16 mouse cellular contexts compared by ENCODE assay signal in the genomic region with DNA sequence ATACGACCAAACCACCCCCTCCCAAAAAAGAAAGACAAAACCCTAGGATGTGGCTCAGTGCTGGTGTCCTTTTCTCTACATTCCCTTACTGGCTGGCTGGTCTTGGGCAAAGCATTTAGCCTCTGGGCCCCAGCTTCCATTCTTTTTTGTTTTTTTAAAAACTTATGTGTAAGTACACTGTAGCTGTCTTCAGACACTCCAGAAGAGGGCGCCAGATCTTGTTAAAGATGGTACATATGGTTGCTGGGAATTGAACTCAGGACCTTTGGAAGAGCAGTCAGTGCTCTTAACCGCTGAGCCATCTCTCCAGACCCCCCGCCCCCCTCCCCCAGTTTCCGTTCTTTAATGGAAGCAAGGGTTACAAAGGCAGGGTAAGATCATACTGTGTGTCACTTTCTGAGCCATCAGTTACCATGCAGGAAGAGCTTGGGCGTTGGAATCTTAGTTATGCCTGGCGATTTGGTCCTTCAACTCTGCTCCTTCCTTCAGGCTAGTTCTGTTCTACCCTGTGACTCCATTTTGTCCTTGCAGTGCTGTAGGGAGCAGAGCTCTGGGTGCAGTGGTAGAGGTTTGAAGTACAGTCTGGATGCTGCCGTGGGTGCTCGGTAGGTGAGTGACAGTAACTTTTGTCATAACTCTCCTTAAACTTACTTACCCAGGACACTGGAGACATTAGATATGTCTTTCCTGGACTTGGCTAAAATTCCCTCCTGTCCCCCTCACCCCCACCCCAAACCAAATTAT. TPM values are rescaled to one million over a fixed set of nuclear protein-coding genes. Genes with fewer than 3 reads are reported as not detected.
A peak's percentile ranks its signal among the peaks of the same experiment; 100 is the strongest.
DNase-seq lines count a peak whose midpoint lies in the region; TF ChIP-seq lines count a peak whose summit lies in the region.
"Had no signal": no experiment of that assay in that cellular context is flagged by ENCODE, and none has a peak within 500 bp of the region (broad histone marks: within the 10 kb centered on the region; RNA-seq: fewer than 3 reads in every experiment).

No protein-coding gene starts in this region.

- H3K9me3 ChIP-seq in heart, embryonic 10.5 days, result no peaks in the 10 kb centered on the region
- H3K9me3 ChIP-seq in MEL (replicated peaks; ENCODE audit: insufficient read depth, low read length), result no peaks in the 10 kb centered on the region
- no peaks in the 10 kb centered on the region for H3K9me3 ChIP-seq in limb, embryonic 10.5 days (replicated peaks)
- H3K9me3 ChIP-seq: embryonic facial prominence, embryonic 15.5 days; forebrain, embryonic 12.5 days; midbrain, embryonic 13.5 days had no signal

- H3K4me3 ChIP-seq in heart, embryonic 10.5 days, result no peak overlapping the region
- no peak overlapping the region for H3K4me3 ChIP-seq in MEL (ENCODE audit: control insufficient read depth in 1 of 2, insufficient read depth in 1 of 2, low read depth in 2 of 2, low read length in 2 of 2)
- no peak overlapping the region for H3K4me3 ChIP-seq in limb, embryonic 10.5 days
- H3K4me3 ChIP-seq: embryonic facial prominence, embryonic 15.5 days; forebrain, embryonic 12.5 days; midbrain, embryonic 13.5 days had no signal

- no peaks in the 10 kb centered on the region for H3K4me1 ChIP-seq in heart, embryonic 10.5 days
- no peaks in the 10 kb centered on the region for H3K4me1 ChIP-seq in MEL (ENCODE audit: control insufficient read depth in 1 of 2, insufficient read depth in 2 of 2, low read length in 2 of 2)
- 0 out of 2 replicates have a peak, but pooled peaks cover 4% of the 10 kb centered on the region for H3K4me1 ChIP-seq in limb, embryonic 10.5 days
- H3K4me1 ChIP-seq: embryonic facial prominence, embryonic 15.5 days; midbrain, embryonic 13.5 days had no signal

- peaks cover 2% of the 10 kb centered on the region; the same call in 1 of the 2 replicates for H3K36me3 ChIP-seq in heart, embryonic 10.5 days
- peaks cover 0 to 2% of the 10 kb centered on the region in 2 experiments; a peak in 1 of 4 replicates for H3K36me3 ChIP-seq in MEL (ENCODE audit: control insufficient read depth in 1 of 2, insufficient read depth in 2 of 2, low read length in 2 of 2)
- no peaks in the 10 kb centered on the region for H3K36me3 ChIP-seq in limb, embryonic 10.5 days
- H3K36me3 ChIP-seq: embryonic facial prominence, embryonic 15.5 days; forebrain, embryonic 12.5 days; midbrain, embryonic 13.5 days had no signal

- TF ChIP-seq CTCF in MEL (IDR thresholded peaks at IDR 0.05 in 2 of 3, conservative IDR thresholded peaks at IDR 0.05 in 1 of 3; ENCODE audit: control insufficient read depth in 1 of 3, insufficient read depth in 1 of 3, low read depth in 2 of 3, low read length in 3 of 3, poor library complexity in 1 of 3, severe bottlenecking in 1 of 3), result peak in 2 of 3 experiments; percentile 0 to 45; a peak in 2 of 6 replicates

- TF ChIP-seq RAD21 in MEL (IDR thresholded peaks at IDR 0.05; ENCODE audit: low read depth, low read length), result no peak

- peak; percentile 55 for DNase-seq in heart, embryonic 10.5 days (ENCODE audit: low spot score)
- no peak for DNase-seq in heart, adult 8-10 months (ENCODE audit: low spot score)
- DNase-seq in 416B (ENCODE audit: low read depth) (peak; percentile 24), MEL (ENCODE audit: low read depth, low spot score) (peak; percentile 31)
- peak; percentile 24 for DNase-seq in limb, embryonic 10.5 days (ENCODE audit: low spot score)
- DNase-seq in cerebellum, postnatal 10 days, result no peak
- DNase-seq in urinary bladder, postnatal 10 days (ENCODE audit: low spot score), result no peak
- DNase-seq in lung, postnatal 36 days, result no peak
- DNase-seq: heart, adult 11 months; heart, postnatal 10 days; kidney, adult 8-10 months; right cerebral cortex, postnatal 25 days had no signal

- no peaks in the 10 kb centered on the region for H3K27me3 ChIP-seq in heart, embryonic 10.5 days (ENCODE audit: insufficient read depth, poor library complexity, severe bottlenecking)
- no peaks in the 10 kb centered on the region for H3K27me3 ChIP-seq in MEL (ENCODE audit: control insufficient read depth in 1 of 2, insufficient read depth in 2 of 2, low read length in 2 of 2)
- no peaks in the 10 kb centered on the region for H3K27me3 ChIP-seq in limb, embryonic 10.5 days (ENCODE audit: low read depth, poor library complexity, severe bottlenecking)
- H3K27me3 ChIP-seq: embryonic facial prominence, embryonic 15.5 days; forebrain, embryonic 12.5 days; midbrain, embryonic 13.5 days had no signal

- TF ChIP-seq POLR2A in MEL (IDR thresholded peaks at IDR 0.05; ENCODE audit: control insufficient read depth in 1 of 2, insufficient read depth in 1 of 2, low read depth in 1 of 2, low read length in 2 of 2, poor library complexity in 1 of 2), result no peak

- no peaks in the 10 kb centered on the region; the same call in 1 of the 2 replicates for H3K79me2 ChIP-seq in MEL (ENCODE audit: control insufficient read depth, insufficient read depth, low read length, poor library complexity)

- 73% methylated on average over 9 of the region's 9 CpGs for WGBS in heart, embryonic 10.5 days
- 69% methylated on average over 9 of the region's 9 CpGs for WGBS in limb, embryonic 10.5 days

- no peak overlapping the region for H3K9ac ChIP-seq in MEL (ENCODE audit: control insufficient read depth, low read depth, low read length, poor library complexity, severe bottlenecking)
- H3K9ac ChIP-seq: embryonic facial prominence, embryonic 15.5 days; forebrain, embryonic 12.5 days; hindbrain, embryonic 14.5 days; midbrain, embryonic 13.5 days had no signal

- no peak overlapping the region for H3K27ac ChIP-seq in heart, embryonic 10.5 days
- H3K27ac ChIP-seq in MEL (ENCODE audit: control insufficient read depth, low read depth, low read length), result no peak overlapping the region
- H3K27ac ChIP-seq in limb, embryonic 10.5 days, result no peak overlapping the region
- H3K27ac ChIP-seq: embryonic facial prominence, embryonic 15.5 days; forebrain, embryonic 12.5 days; hindbrain, embryonic 14.5 days; midbrain, embryonic 13.5 days had no signal

- no peak for TF ChIP-seq EP300 in MEL (IDR thresholded peaks at IDR 0.05; ENCODE audit: low read depth in 1 of 2, low read length in 2 of 2)

TF ChIP-seq in MEL, 35 proteins besides CTCF, POLR2A, EP300 and RAD21:
- TF ChIP-seq POLR2AphosphoS2 (IDR thresholded peaks at IDR 0.05; ENCODE audit: low read length) (no peak), SMC3 (IDR thresholded peaks at IDR 0.05; ENCODE audit: low read depth, low read length) (0 out of 2 replicates have a peak, but pooled peaks have one; percentile 24)

RNA-seq across cellular contexts. Expression of gene Ccdc171, which starts 8.0 kb away (rescaled TPM):
- 3.3 and 4.0 TPM in 2 replicates for polyA plus RNA-seq in heart, embryonic 10.5 days (2016; fragmentation: Nextera tagmentation; extraction: Ambion mirVana)
- 1 to 10 TPM in 2 of 4 experiments, under 1 TPM in 2; 0.33 to 1.5 (median 1.0) TPM for total RNA-seq in heart, adult 8-10 months (2022)
- 1.7 and 1.8 TPM in 2 replicates for total RNA-seq in MEL (2012; rRNA removed)
- polyA plus RNA-seq in MEL (2012; ENCODE audit: insufficient read depth in 1 of 2, insufficient read length in 2 of 2, low read depth in 1 of 2, low replicate concordance in 2 of 2, missing spikeins in 1 of 2), result 1 to 10 TPM in 1 of 2 experiments, not detected in 1; 1.6 TPM
- polyA plus RNA-seq in limb, embryonic 10.5 days (2016; fragmentation: Nextera tagmentation; extraction: Ambion mirVana), result 2.7 and 3.8 TPM in 2 replicates

RNA-seq across cellular contexts. Expression of gene Psip1, which starts 47.1 kb away (rescaled TPM):
- polyA plus RNA-seq in heart, embryonic 10.5 days (2016; fragmentation: Nextera tagmentation; extraction: Ambion mirVana), result 96.6 and 148 TPM in 2 replicates
- total RNA-seq in heart, adult 8-10 months (2022), result 10 to 100 TPM; 15.1 to 20.4 (median 17.3) TPM
- 68.1 and 81.0 TPM in 2 replicates for total RNA-seq in MEL (2012; rRNA removed)
- 100 to 1,000 TPM in 1 of 2 experiments, 10 to 100 TPM in 1; 54.0 to 161 TPM for polyA plus RNA-seq in MEL (2012; ENCODE audit: insufficient read depth in 1 of 2, insufficient read length in 2 of 2, low read depth in 1 of 2, low replicate concordance in 2 of 2, missing spikeins in 1 of 2)
- polyA plus RNA-seq in limb, embryonic 10.5 days (2016; fragmentation: Nextera tagmentation; extraction: Ambion mirVana), result 201 and 237 TPM in 2 replicates

Comparison
In these comparisons a context has a peak if more than half of its experiments do, and no peak if none do; other contexts are left out.
1. DNase-seq: peak in heart, embryonic 10.5 days (single experiment), 416B (single experiment), MEL (single experiment) and limb, embryonic 10.5 days (single experiment); none in heart, adult 8-10 months (single experiment), cerebellum, postnatal 10 days (0 of 2), urinary bladder, postnatal 10 days (single experiment) and lung, postnatal 36 days (single experiment).